Mouse (Mus musculus): ENCODE measurements around the gene Tshz2.

DNA sequence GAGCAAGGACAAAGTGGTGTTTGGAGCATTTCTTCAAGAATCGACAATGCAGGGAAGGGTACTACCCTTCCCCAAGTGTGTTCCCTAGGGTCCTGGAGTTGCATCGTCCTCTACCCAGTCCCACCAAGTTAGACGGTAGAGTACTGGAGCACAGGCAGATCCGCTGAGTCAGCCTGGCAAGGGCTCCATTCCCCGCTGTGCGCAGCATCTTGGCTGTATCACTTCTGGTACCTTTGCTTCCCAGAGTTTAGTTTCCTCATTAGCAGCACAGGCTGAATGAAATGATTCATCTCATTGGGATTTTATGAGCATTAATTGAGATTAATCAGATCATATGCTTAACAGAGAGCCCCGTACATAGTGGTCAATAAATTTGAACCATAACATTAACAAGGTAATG, 14.3 kb downstream of the Tshz2 start:
- TF ChIP-seq POLR2A (IDR thresholded peaks at IDR 0.05; ENCODE audit: control insufficient read depth, low read depth, low read length): no peak
- no peak for TF ChIP-seq CTCF (IDR thresholded peaks at IDR 0.05; ENCODE audit: control insufficient read depth, insufficient read depth, insufficient replicate concordance, low read depth, low read length)
